Mouse (Mus musculus) thymus, postnatal 14 days (tissue): ENCODE results near the gene Trabd2b.

Experiments used
- DNase-seq: peaks from one replicate; pipeline ENCODE4 v3.0.0; 2021

Trabd2b gene

DNA sequence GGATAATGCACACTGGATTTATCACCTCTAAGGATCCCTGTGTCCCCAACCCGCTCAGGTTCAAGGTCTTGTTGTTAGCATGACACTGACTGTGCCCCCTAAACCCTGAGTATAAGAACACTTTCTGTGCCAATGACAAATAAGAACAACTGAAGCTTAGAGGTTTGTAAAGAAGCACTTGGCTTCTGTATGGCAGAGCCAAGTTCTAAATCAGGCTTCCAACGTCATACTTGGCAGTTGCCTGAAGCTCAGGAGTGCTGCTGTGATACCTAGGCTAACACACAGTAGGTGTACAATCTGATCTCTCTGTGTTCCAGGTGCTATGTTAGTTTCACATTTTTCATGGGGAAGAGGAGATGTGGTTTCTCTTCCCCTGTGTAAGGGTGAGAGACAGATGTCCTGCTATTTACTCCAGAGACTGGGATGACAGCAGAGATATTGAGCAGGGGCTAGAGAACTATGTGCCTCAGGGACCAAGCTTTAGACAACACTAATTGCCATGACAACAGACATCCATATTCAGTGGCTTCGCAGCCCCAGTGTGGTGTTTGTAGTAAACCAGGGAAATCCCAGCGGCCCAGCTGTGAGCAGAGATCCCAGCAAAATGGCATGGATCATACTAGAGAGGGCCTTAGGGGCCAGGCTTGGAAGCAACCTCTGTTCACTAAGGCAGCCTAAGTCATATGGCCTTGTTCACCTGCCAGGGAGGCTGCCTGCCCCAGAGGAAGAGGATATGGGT, 89.3 kb downstream of the Trabd2b start:
- DNase-seq, result no peak

DNA sequence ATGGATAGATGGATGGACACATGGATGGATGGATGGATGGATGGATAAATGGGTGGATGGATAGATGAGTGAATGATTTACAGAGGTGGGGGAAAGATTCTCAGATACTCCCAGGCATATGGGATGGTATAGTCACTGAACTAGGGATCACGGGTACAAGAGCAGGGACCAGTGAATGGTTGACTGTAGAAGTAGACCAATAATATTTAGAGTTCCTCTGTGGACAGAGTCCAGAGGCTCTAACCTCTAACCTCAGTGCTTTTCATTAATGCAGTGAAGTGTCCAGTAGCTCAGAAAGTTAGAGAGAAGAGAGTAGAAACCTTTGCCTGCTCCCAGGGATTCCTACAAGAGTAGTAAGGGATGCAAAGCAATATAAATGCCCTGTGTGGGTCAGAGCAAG, 93.1 kb downstream of the Trabd2b start:
- DNase-seq, result no peak

DNA sequence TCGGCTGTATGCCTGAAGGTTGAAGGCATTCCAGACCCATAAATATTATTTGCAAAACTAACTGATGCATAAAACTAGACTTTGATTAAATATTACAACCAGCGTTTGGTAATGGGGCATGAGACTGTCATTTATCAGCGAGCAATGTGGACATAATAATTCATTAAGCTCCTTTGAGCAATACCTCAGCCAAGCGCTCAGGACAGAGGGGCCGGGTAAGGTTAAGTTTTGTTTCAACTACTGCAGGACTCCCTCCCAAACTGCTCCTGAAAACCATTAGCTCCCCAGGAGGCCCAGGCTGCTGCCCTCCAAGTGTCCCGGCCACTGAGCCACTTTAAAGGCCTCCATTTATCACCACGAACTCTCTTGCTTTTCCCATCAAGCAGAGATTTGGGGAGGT, 93.8 kb downstream of the Trabd2b start:
- no peak for DNase-seq

DNA sequence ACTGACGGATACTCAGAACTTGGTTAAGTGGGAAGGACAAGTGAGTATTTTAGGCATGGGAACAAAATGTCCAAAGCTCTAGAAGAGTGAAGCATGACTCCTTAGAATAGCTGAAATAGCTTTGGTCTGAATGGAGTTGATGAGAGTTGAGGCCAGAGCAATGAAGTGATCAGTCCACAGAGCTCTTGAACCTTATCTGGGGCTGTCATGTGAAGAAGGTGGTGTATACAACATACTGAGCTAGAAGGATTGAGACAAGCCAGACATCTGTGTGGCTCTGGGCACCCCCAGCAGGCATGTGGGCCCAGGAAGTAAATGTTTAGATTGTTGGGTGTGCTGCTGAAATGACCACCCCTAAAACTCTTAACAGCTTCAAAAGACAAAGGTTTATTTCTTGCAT, 94.5 kb downstream of the Trabd2b start:
- no peak for DNase-seq

DNA sequence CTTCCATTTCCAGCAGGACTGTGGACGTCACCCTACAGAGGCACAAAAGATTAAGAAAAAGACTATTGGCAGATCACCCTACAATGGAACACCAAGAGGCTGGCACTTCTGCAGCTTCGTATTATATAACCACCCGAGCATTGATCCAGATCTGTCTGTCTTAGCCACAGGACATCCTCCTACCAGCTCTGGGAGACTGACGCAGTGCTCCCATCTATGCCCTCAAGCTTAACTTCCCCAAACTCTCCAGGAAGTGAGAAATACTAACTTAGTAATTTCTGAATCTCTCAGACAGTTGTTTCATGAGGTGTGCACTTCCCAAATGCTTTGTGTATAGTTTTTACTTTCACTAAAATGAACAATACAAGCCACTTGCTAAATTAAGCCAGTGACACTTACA, 95.1 kb downstream of the Trabd2b start:
- no peak for DNase-seq

DNA sequence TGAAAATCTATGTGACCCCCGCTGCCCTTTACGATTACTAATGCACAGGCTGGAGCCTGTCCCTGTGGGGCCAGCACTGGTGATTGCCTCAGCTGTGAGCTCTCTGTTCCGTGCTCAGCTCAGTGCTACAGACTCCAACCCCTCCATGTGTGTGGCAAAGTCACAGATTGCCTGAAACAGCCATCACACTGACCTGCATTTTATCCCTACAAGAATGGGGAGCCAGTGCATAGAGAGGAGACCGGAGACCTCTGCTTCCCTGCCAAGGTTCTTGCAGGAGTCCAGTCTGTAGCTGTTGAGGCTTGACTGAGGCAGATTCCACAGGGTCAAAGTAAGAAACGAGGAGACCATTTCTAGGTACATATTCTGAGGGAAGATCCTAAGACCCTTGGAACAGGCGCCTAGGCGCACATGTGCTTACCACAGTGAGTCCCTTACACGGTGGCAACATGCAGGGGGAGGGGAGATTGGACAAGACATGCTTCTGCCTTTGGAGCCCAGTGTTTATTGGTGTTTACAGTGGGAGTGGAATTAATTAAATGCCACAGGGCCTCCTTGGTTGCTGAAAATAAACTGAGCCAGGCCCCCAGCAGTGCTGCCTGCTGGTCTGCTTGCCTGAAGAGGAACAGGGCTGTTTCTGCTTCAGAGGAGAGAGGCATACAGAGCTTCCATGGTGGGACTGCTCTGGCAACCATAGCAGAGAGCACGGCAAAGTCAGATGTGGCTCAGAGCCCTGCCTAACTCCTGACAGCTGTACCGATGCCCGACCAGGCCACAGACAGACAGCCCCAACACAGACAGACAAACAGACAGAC, 97.9 kb downstream of the Trabd2b start:
- no peak for DNase-seq

DNA sequence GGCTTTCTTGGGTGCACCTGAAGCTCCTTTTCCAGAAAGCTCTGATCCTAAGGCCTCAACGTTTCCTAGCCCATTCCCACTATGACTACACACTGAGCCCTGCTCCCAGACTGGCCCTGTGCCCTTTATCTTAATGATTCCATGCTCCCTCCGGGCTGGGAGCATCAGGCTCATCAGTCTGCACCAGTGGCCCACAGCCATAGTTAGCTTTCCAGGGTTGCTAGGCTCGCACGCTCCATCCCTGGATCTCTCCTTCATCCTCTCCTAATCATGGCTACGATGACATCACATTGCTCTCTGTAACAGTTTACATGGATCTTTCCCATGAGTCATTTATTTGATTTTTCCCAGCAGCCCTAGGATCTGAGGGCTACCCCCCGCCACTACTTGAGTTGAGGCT, 103.1 kb downstream of the Trabd2b start:
- DNase-seq, result no peak

DNA sequence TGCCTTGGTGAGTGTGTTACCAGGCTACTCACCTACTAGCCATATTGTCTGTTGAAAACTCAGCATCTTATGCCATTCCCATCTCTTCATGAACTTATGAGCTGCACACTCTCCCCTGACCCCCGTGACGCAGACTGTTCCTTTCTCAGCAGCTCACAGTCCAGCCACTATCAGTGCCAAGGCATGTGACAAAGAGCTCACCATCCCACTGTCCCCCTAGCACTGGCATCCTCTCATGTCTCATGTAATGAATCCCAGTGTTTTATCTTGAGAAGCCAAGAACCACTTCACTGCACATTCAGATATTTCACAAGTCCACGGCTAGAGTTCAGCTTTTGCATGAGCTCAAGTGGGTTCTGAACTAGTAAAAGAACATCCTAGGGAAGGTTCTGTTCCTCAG, 105.1 kb downstream of the Trabd2b start:
- DNase-seq, result no peak

DNA sequence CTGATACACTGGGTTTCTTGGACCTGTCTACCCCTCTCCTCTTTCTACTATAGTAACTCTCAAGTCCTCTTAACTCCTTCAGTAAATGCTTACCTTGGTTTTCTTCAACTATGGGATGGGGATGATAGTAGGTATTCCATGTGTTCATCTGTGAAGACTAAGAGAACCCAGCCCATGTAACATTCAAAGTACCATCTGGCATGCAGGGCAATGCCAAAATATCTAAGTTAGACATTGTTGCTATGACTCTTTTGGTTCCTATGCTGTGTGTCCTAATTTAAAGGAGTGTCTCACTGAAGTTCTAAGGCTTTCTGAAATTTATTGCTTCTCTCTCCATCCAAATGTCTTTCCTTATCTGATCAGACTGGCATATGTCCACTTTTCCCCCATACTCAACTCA, 106.6 kb downstream of the Trabd2b start:
- no peak for DNase-seq

DNA sequence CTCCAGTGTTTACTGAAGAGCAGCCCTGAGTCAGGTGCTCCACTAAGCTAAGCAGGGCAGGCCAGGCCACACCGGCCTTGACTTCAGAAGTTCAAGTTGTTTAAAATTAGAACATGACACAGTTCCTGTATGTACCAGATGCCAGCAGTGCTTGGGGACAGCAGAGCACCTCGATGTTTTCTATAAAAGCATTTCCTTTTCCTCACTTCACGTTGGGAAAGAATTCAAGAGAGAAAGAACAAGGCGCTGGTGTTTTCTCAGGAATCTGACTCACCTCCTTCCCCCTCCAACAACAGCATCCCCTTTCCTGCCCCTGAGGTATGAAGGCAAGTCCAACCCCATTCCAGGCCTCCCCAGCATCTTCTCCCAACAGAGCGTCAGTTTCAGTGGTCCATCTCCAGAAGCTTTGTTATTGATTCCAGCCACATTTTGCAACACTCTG, 108.8 kb downstream of the Trabd2b start:
- no peak for DNase-seq

DNA sequence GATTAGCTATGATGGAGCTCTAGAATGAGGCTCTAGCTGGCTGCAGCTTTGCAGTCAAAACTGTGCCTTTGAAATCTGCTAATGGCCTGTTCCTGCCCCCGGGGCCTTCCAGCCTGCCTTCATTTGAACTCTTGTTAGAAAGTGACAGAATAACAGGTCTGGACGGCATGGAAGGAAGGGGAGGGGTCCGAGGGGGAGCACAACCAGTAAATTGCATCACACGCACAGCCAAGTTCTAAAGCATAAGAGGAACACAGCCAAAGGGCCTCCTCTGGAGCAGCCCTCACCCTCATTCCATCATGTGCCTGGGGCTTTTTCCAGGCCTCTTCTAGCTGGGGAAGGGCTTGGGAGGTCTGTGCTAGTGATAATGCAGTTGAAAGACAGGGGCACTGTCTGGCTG, 110.1 kb downstream of the Trabd2b start:
- DNase-seq, result no peak

DNA sequence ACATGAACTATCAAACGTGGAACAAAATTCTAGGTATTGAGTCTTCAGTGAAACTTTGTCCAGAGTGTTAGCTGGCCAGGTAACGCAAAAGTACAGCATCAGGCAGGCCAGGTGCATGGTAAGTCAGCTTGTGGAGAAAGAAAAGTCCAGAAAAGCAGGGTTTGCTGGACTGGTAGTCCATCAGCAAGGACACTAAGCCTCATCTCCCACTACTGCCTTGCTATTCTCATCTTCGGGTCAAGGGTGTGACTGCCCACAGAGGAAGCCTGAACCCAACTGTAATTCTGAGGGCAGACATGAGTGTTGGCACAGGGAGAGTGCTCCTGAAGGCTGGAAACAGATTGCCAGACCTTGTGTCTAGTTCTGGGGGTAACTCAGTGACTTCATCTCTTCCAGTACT, 111.5 kb downstream of the Trabd2b start:
- no peak for DNase-seq

DNA sequence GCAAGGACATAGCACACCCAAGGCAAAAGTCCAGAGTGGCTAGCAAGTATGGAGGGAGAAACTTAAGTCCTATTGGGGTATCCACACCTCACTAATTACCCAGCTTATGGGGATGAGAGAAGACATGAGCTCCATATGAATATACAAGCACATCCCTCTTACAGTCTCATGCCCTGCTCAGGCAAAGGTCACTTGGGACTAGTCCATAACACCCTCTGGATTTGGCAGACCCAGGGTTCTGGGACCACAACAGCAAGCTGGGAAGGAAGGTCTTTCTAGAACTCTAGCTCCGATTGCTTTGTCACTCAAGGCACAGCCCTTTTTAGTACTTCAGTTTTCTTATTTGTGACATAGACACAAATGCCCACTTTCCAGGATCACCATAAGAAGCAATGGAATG, 112.0 kb downstream of the Trabd2b start:
- no peak for DNase-seq

DNA sequence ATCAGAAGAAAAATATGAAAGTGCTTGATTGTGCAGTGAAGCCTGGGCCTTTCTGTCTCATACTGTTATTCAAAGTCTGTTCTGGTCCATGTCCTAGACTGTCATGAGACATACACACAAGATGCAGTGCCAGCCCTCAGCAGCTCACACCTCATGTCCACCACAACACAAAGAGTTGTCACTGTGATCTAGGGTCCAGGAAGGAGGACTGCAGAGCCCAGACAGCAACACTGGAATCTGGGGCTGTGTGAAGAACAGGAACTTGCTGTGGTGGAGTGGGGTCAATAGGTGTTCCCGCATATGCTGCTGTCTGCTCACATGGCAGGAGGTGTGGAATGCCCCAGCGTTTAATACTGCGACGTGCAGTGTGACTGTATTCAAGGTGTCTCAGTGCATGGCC, 112.8 kb downstream of the Trabd2b start:
- DNase-seq, result no peak

DNA sequence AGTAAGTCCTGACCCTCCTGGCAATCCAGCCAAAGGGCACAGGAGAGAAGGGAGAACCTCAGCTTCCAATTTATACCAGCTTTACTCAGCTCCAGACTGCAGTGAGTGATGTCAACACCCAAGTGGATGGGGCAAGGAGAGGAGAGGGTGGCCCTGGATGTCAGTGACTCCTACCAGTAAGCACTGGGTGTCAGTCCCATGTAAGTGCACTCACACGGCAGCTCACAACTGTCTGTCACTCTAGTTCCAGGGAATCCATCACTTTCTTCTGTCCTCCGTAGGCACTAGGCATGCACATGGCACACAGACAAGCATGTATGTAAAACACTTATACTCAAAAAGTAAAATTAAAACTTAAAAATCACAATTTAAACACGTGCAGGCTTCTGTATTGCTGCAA, 113.4 kb downstream of the Trabd2b start:
- no peak for DNase-seq

DNA sequence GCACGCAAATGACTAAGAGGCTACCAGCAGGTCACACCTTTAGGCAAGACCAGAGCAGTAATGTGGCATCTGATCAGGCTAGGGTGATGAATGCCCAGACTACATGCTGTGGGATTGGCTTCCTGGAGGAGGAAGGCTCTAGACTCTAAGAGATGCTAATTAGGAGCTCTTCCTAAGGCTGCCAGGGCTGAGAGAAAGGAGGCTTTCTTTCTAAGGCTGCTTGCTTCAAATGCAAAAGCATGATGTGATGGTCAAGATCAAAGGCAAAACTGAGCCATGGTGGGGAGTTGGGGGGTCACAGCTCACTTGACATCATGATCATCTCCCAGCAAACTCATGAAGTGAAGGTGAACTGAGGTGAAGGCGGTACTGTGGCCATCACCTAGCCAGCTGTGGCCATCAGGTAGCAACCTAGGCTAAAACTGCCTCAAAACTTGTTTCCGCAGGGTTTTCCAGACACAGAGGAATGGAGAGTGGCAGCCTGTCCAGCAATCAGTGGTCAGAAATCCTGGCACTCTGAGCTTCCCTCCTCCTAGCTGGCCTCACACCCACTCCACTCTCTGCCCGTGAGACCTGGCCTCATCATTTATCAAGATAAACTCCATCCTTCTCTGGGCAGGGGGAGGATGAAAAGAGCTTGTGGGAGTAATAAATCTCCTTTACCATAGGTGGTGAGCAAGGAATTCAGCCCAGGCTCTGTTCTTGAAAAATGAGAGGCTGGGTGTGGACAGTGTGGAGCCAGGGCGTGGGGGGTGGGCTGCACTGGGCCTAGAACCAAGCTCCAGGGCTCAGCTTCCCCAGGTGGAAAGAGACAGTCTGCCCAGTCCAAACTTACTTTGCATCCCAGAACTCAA, 117.0 kb downstream of the Trabd2b start:
- no peak for DNase-seq

DNA sequence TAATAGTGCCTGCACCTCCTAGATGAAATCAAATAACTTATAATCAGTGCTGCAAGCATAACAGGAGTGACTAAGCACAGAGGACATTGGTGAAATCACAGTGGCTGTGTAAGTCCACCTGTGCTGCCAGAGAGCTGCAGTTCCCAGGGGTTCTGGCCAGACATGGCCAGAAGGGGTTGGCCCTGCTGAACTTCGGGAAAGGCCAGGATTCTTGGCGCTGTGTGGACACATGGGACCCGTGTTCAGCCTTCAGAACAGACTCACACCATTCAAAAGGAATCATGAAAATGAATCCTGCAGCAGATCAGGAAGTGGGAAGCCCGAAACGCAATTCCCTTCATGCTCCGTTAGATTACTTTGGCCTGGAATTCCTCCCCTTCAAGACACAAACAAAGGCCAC, 125.1 kb downstream of the Trabd2b start:
- DNase-seq, result no peak

DNA sequence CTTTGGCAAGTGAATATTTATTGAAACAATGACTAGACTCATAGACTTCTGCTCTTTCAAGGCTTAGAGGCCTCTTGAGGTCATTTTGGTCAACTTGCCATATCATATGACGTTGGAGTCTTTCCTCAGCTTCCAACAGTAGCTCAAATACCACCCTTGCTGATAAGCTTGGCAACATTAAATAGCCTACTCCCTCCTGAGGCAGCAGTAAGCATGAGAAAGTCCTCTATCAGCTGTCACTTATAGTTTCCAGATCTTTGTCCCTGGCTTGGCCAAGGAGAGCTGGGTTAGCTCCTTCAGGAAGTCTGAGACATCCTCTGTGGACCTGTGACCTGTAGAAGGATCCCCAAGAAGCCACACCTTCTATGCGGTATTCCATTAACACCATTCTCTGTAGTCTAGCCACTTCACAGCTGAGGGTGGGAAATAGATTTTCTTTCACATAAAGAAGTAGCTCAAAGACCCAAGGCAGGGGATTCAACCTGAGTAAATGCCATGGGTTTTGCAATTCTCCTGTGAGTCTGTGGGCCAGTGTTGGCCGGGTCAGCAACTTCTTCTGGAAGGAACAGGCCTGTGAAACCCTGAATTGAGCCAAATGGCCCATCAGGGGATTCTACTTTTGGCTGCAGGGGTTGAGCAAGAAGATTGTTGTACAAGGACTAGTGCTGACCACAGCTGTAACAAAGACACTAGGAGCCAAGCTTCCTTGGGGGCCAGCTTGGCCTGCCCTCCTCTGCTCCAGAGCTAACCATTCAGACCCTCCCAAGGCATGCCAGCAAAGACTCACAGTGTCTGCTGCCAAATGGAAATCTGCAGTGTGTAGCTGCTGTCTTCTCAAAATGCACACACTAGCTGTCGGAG, 127.6 kb downstream of the Trabd2b start:
- DNase-seq, result no peak

DNA sequence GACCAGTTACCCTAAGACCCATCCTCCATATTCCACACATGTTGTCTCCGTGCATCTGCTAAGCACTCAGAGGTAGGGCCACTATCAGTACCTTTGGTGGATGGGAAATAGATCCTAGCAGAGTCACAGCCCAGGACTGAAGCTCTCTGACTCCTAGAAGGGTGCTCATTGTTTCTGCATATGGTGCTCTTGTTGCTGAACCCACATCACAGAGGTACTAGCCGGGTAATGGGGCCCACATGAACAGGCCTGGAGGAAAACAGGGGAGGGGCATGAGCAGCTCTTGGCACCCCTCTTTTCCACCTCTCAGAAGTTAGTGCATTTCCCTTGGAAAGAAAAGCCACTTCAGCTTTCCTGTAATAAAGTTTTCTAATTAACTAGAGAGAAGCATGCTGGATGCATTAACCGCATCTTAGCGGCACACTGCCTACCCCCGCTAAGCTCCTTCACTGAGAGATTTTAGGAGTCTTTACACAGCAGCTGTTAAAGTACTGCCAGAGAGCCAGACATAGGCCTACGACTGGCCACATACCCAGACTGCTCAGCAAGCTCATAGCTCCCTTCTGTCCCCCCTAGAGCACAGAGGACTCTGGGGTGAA, 131.0 kb downstream of the Trabd2b start:
- no peak for DNase-seq

DNA sequence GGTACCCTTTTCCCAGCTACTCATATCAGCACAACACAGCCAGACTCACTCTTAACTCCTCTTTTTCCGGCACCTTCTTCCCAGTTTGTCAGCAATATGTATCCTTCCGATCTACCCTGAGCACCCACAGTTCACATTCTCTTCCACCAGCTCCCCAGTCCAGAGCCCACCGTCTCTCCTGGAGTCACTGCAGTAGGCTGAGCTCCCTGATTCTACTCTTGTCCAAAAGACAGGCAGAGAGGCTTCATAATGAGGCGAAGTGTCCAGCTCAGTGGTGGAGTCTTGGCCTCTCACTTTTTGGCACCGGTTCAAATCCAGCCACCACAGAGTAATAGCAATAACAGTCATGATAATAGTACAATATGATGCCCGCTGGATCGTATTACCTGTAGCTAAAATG, 133.5 kb downstream of the Trabd2b start:
- DNase-seq, result no peak

DNA sequence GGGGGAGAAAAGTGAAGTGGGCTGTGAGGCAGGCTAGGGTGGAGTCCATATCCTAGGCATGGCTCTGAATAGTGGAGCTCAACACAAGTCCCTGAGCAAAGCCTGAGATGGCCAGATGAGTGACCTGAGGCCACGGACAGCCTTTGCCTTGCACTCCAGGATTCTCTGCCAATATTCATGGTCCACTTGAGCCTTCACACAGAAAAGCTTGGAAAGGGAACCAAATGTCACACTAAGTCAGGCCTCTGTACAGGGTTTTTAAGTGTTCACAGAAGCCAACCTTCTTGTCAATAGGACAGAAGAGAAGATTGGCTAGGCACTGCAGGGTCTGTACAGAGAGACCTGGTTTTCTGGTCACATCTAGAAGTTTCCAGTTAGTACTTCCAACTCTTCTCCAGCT, 134.7 kb downstream of the Trabd2b start:
- no peak for DNase-seq

DNA sequence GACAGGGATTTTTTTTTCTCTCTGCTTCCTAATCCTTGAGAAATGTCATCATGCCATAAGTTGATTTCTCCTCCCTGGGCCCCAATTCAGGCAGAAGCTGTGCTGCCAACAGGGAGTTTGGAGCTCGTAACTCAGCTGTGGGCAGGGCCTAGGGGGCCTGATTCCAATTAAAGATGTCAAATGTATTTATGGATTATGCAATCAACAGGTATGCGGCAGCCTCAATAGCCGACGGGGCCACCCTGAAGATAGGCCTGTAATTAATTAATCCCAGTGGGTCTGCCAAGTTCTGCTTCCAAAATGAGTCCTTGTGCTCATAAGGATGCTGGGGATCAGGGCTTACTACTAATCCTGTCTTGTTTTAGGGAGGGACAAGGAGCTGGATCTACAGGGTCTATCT, 135.6 kb downstream of the Trabd2b start:
- no peak for DNase-seq
